Mouse (Mus musculus): ENCODE measurements at regions not wholly inside any gene's neighbourhood (a gene's known extent, or its start where the extent isn't known, plus 50 kb on each side); places are given as distances from the start of the nearest gene placed in this dataset.
A peak's percentile ranks its signal among the peaks of the same experiment; 100 is the strongest.

GRCm38 (mm10) chr11:64663166-64663565 is 226.7 kb upstream of the F930015N05Rik start:
- no peak for DNase-seq

DNA sequence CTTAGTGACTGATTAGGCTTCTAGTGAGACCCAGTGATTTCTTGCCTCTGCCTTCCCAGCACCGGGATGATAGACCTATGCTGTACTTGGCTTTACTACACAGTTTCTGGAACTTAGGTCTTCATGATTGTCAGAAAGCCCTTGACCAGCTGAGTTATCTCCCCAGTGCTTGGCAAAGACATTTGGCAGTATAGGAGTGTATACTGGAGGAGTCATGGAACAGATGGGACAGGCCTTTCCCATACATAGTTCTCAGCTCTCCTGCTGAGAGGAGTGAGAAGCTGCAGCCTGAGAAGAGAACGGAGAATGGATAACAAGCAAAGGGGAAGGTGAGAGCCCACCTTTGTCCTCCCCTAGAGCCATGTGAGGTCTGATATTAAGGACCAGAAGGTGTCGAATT is 230.6 kb upstream of the F930015N05Rik start:
- no peak for DNase-seq

- no peak for DNase-seq
Measured at GRCm38 (mm10) chr11:64667521-64667920, 231.1 kb upstream of the F930015N05Rik start.

DNA sequence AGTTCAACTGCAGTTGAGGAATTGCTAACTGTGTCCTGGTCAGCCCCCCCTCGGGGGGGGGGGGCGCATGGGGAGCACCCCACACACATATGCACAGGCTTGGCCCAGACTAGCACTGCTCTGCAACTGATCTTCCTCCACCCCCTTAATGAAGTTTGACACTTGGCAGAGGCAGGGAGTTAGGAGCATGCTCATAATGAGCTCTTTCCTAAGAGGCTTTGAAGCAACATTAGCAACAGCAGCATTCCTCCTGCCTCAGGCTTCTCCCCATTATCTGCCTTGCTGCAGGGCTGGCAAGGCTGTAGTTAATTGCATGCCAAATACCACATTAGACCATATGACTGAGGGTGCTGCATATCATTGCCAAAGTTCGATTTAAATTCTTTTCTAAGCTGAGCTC is 235.4 kb upstream of the F930015N05Rik start:
- DNase-seq = no peak

DNA sequence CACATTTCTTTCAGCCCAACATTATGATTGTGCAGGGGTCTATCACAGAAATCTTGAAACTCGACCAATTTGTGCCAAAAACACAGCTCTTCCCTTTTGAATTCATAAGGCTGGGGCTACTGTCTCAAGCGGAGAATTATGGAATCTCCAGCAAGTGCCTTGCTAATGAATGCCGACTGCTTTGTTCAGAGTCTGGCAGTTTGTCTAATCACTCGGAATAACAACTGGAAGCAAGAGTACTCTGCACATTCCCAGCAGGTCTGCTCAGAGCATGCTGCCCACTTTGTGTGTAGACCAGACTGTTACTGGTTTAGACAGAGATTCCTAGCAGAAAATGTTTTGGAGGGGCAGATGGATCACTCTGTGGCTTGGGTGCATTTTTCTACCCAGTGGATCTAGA is 237.1 kb upstream of the F930015N05Rik start:
- no peak for DNase-seq

DNA sequence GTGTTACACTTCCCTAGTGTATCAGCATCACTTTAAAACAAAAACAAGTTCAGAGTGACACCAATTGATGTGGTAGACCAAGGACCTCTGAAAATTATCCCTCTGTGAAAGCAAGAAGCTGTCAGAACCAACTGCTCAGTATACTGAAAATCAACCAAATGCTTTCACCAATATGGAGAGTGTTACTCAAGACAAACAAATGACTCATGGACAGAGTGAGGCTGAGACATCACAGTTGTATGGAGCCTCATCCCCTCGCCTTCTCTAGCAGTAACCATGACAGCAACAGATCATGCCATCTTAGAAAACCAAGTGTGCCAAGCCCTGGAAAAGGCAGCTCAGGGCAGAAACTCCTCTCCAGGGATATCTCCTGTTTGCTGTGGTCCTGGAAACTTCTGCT is 267.3 kb upstream of the F930015N05Rik start:
- no peak for DNase-seq

GRCm38 (mm10) chr11:64711801-64712200 is 267.0 kb upstream of the Elac2 start:
- DNase-seq = no peak

DNA sequence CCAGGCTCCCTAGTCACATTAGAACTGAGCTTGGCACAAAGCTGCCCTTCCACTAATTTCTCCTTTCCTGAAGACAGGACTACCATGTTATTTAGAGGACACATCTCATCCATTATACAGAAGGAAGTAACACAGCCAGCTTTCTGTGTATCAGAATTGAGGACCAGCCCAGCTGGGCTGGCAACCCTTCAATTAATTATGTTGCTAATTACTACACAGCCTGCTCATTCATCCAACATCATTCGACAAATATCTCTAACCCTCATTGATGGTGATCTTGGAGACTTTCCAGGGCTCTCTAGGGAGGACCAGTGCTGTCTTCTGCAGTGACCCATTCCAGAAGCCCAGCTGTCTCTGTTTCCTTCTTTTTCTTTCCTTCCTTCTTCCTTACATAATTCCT is 263.7 kb upstream of the Elac2 start:
- no peak for DNase-seq

DNA sequence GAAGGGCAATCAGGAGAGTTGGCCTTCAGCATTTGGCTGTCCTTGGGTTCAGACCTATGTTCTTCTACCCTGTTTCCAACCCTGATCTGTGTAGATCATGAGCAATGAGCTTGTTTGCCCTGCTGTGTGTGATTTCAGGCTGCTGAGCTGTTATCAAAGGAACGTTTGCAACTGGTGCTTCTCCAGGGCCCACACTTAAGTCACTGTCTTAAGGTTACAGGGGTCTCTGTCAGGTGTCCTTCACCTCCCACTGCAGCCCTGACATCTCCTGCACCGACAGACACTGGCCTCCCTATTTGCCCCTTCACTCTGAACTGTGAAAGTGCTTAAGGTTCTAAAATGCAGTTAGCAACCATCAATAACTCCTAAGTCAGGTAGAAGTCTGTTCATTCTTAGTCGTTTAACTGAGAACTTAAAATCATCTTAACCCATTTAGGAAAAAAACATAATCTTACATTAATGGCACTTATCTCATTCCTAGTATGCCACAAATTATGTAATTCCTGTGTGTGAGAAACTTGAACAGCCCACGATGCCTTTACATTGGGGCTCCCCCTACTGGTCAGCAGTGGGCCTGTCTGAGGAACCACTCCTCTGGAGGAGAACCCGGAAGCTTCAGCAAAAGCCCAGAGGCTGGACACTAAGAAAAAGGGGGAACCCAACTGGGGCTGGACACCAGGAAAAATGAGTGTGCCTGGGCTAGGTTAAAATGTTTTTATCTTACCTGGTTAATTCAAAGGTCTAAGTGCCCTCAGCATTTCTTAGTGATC is 260.3 kb upstream of the Elac2 start:
- DNase-seq = peak; percentile 12

DNA sequence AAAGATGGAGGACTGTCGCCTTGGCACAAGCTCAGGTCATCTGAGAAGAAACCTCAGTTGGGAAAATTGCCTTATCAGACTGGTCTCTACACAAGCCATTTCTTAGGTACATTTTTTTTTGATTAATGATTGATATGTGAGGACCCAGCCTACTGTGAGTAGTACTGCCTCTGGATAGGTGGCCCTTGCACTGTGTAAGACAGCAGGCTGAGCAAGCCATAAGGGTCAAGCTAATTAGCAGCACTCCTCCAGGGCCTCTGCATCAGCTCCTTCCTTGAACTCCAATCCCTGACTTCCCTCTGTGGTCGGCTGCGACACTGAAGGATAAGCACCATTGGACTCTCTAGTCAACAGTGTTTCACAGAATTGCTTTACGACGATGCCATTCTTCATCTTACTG is 252.6 kb upstream of the Elac2 start:
- DNase-seq = no peak

- DNase-seq = no peak
Measured at GRCm38 (mm10) chr11:64727841-64728421, 250.9 kb upstream of the Elac2 start.

DNA sequence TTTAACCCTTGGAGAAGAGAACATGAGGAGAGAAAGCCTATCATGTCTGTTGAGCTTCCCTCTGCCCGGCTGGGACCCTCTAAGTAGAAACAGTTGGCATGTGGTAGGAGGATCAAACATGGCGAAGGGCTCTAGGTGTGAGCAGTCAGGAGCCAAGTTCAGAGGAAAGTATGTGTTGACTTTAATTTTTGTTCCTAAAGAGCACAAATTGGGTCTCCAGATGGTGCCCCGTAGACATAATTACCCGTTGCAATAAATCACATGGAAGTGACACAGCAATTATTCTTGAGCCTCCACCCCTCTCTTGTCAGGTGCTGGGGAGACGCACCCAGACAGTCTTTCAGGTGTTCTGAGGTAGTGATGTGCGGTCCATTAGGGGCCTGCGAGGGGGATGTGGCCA is 239.9 kb upstream of the Elac2 start:
- no peak for DNase-seq

- DNase-seq = no peak
Measured at GRCm38 (mm10) chr11:64743753-64744152, 235.1 kb upstream of the Elac2 start.

DNA sequence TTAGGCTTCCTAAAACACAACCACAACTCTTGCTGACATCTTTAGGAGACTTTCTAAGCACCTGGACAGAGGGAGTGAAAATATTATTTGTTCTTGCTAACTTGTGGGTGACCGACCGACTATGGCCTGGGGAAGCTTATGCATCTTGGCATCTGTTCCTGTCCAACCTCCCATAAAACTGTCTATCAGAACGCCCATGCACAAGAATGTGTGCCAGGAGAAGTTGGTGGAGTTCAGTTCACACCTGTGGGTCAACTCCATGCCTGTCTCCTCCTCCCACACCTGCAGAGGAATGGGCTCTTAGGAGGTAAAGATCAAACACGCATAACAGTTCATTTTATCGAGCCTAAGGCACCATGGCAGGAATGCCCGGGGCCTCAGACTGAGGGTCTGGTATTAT is 232.7 kb upstream of the Elac2 start:
- DNase-seq = no peak

DNA sequence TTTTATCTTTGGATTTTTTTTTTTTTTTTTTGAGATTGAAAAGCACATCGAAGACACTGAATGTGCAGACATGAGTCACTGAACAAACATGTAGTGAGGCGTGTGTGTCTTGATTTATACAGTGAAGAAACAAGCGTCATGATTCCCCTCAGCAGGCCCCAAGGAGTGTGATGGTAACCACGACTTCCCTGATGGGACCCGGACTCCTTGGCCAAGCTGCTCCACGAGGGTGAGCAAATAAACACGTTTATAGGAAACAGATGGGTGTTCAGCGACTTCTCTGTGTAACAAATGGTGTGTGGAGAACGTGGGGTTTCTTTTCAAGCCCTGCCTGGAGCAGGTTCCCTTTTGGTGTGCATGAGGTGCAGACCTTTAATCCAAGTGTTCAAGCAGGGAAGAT is 228.9 kb upstream of the Elac2 start:
- no peak for DNase-seq

GRCm38 (mm10) chr11:64752299-64752698 is 226.5 kb upstream of the Elac2 start:
- DNase-seq = no peak

DNA sequence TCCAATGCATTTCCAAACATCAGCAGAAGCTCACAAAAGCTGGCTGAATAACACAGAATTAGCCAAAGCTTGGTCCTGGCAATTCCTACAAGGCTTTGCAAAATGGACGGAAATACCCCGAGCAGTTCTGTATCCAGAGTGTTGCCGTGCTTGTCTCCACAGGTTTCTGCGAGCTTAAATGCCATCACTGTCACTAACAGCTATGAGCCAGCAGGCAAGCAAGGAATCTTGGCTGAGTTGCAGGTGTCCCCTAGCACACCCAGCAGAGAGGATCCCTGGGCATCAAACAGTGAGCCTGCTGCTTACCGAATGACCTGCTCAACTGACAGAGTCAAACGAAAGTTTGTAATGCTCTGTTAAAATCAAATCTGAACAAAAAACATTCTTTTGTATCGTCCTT is 226.0 kb upstream of the Elac2 start:
- peak; percentile 1 for DNase-seq

DNA sequence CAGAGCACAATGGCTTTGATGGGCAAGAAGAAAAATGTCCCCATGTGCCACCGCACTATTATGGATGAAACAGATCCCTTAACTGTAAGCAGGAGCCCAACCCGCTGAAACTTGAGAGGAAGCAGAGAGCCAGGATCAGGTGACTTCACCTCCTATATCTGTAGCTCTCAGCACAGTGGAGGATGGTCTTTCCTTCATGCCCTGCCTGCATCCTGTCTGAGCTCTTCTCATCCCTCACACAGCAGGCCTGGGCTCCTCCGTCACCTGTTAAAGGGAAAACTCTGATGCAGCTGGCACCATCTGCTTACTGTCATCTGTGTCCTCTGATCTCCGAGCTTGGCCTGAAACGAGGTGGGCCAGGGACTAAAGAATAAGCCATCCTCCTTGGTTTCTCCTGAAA is 224.8 kb upstream of the Elac2 start:
- DNase-seq = no peak

- DNase-seq = no peak
Measured at GRCm38 (mm10) chr11:64755563-64755962, 223.3 kb upstream of the Elac2 start.

DNA sequence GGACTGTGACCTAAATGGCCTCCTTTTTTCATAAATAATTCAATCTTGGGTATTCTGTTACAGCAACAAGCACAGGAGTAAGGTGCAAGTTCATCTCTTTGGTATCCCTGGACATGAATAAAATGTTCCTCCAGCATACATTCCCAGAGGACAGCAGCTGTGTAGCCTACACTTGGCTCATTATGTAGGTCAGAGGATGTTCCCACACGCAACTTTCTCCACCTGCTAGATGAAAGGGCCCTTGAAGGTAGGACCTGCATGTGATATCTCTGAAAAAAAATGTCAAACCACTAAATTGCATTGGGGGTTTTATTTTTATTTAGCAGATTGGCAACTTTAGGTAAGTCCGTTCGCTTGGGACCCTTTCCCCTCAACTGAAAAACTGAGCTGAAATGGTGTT is 218.2 kb upstream of the Elac2 start:
- no peak for DNase-seq

GRCm38 (mm10) chr11:64762755-64763154 is 216.1 kb upstream of the Elac2 start:
- DNase-seq = no peak

- no peak for DNase-seq
Measured at GRCm38 (mm10) chr11:64764056-64764455, 214.8 kb upstream of the Elac2 start.

DNA sequence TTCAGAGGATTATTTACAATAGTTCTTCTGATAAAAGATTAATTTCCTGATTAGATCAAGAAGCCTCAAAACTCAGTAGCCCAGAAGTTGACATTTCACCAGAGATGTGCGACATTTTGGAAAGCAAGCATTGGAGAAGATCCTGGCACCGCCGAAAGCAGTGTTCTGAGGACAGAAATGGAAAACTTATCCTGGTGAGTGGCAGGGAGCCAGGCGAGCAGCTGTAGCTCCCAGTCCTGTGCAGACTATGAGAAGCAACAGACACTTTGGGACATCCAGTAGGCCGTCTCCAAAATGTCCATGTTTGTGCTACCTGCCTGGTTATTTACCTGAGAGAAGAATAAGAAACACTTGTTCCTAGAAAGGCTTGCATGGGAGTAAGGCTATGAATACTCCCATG is 202.1 kb upstream of the Elac2 start:
- no peak for DNase-seq

- no peak for DNase-seq
Measured at GRCm38 (mm10) chr11:64800246-64801121, 178.4 kb upstream of the Elac2 start.

Data from cerebellum, adult 11-12 months (tissue).